Mouse (Mus musculus) embryo, embryonic 11.5 days (tissue): ENCODE measurements around the gene Sirt7.
A peak's percentile ranks its signal among the peaks of the same experiment; 100 is the strongest.

Experiments used
- DNase-seq: peaks from one replicate; pipeline ENCODE4 v3.0.0-alpha.2; 2012; ENCODE audit warnings: low read depth, low spot score

Sirt7 gene

GRCm38 (mm10) chr11:120582268-120582981 is 42.6 kb downstream of the Sirt7 start:
- no peak for DNase-seq

- DNase-seq, result peak; percentile 79
Observed at GRCm38 (mm10) chr11:120581490-120582267, 43.4 kb downstream of the Sirt7 start, which contains the start of gene Arhgdia. Gene Arhgdia, minus strand, starts transcription at chr11:120581624.

- no peak for DNase-seq
Observed at GRCm38 (mm10) chr11:120580871-120581331, 44.1 kb downstream of the Sirt7 start.

- DNase-seq, result no peak
Observed at GRCm38 (mm10) chr11:120580190-120580589, 44.9 kb downstream of the Sirt7 start.

GRCm38 (mm10) chr11:120579316-120580107 is 45.5 kb downstream of the Sirt7 start:
- DNase-seq, result peak; percentile 64

- no peak for DNase-seq
Observed at GRCm38 (mm10) chr11:120578694-120579243, 46.3 kb downstream of the Sirt7 start.

- DNase-seq, result no peak
Observed at GRCm38 (mm10) chr11:120578024-120578693, 46.9 kb downstream of the Sirt7 start.

GRCm38 (mm10) chr11:120577211-120578023 is 47.6 kb downstream of the Sirt7 start:
- DNase-seq, result no peak

- no peak for DNase-seq
Observed at GRCm38 (mm10) chr11:120576365-120576981, 48.6 kb downstream of the Sirt7 start.

- DNase-seq, result no peak
Observed at GRCm38 (mm10) chr11:120575940-120576339, 49.1 kb downstream of the Sirt7 start.

- no peak for DNase-seq
Observed at GRCm38 (mm10) chr11:120575046-120575445, 50.0 kb downstream of the Sirt7 start.

- DNase-seq, result no peak
Observed at GRCm38 (mm10) chr11:120574278-120574600, 50.8 kb downstream of the Sirt7 start.

- DNase-seq, result no peak
Observed at GRCm38 (mm10) chr11:120573585-120574277, 51.3 kb downstream of the Sirt7 start.

- peak; percentile 99 for DNase-seq
Observed at GRCm38 (mm10) chr11:120572752-120573584, 52.1 kb downstream of the Sirt7 start, which contains the start of gene P4hb. Gene P4hb, minus strand, starts transcription at chr11:120573253.

GRCm38 (mm10) chr11:120572417-120572751 is 52.7 kb downstream of the Sirt7 start:
- no peak for DNase-seq

GRCm38 (mm10) chr11:120571754-120572416 is 53.2 kb downstream of the Sirt7 start:
- no peak for DNase-seq

- no peak for DNase-seq
Observed at GRCm38 (mm10) chr11:120571122-120571521, 53.9 kb downstream of the Sirt7 start.
